Mouse (Mus musculus) liver, adult 2 months (tissue): ENCODE data around the gene Mcm3.

Experiments
- CTCF ChIP-seq: fragments of 200-500 bp; IDR thresholded peaks from 2 replicates; pipeline ENCODE4 v1.5.1; 2011; ENCODE audit warnings: low read depth, low read length, control low read depth
- POLR2A ChIP-seq: fragments of 200-500 bp; IDR thresholded peaks from 2 replicates; pipeline ENCODE4 v1.6.1; 2011; ENCODE audit warnings: low read length, control low read depth; ENCODE audit not compliant: insufficient read depth; ENCODE audit errors: extremely low read depth

GRCm38 (mm10) chr1:20863452-20864172 is 43.5 kb upstream of the Mcm3 start:
- TF ChIP-seq CTCF (no peak), POLR2A (no peak)
